Mouse (Mus musculus) cerebellum, adult (tissue): ENCODE results near the gene Sf3a3.

Experiments used
- ATAC-seq: cut with Nextera tagmentation; 2 replicates; pipeline ENCODE4 v1.9.2; 2017; ENCODE audit warnings: mild to moderate bottlenecking, moderate library complexity, mixed read lengths; ENCODE audit not compliant: insufficient number of reproducible peaks, low FRiP score, low TSS enrichment

Gene Sf3a3

DNA sequence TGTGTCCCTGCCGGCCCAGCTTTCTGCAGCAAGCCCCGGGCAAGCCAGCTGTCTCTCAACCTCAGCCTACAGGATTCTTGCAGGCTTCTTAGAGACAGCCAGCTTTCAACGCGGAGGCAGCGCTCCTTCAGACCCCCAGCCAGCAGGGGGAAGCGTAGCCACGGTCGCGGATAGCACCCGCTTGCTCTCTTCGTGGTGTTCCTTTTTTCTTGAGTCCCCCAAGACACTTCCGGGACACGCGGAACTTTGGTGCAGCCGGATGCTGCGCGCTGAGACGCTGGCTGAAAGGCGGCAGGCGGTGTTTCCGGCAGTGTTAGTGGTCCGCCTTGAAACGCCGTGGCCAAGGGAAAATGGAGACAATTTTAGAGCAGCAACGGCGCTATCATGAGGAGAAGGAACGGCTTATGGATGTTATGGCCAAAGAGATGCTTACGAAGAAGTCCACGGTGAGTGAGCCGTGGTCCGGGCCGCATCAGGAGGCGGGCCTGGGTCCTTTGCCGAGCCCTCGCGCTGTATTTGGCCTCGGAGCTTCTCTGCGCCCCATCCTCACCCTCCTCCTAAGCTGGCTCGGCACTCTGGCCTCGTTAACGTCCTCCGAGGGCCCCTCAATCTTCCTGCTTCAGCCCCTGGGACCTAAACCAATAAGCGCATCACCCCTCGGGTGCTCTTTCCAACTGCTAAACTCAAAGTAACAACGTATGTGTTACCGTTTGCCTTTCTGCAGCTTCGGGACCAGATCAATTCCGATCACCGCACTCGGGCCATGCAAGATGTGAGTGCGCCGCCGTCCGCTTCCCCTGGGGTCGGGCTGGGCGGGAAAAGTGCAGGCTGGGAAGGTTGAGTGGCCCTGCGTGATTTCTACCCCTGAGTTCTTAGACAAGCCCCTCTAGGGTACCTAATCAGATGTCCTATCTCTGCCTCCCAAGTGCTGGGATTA lies at the start of gene Sf3a3:
Gene Sf3a3, plus strand, starts transcription at position 232 of the 937 bp plus-strand sequence.
- ATAC-seq = peak; percentile 93

DNA sequence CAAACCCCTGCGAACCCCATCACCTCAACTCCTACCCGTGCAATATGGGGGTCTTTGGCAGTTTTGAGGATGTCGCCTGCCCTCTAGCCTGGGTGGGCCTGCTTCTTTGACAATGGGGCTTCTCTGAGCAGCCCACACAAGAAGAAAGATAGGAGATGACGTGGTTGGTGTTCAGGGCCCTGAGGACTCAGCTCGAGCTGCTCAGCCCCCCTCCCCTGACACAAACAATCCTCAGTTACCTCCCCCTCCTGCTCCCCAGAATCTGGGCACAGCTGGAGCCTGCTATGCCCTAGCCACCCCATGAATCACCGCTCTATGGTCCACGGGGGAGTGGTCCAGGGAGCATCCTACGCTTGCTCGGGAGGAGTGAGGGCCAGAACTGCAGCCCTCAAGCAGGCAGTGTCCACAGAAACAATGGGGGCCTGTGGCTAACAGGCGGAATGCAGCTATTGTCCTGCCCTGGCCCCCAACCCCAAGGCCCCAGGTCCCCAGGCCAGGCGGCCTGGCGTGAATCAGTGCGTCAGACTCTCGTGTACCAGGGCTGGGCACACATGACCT lies 47.0 kb upstream of the Sf3a3 start:
- no peak for ATAC-seq

DNA sequence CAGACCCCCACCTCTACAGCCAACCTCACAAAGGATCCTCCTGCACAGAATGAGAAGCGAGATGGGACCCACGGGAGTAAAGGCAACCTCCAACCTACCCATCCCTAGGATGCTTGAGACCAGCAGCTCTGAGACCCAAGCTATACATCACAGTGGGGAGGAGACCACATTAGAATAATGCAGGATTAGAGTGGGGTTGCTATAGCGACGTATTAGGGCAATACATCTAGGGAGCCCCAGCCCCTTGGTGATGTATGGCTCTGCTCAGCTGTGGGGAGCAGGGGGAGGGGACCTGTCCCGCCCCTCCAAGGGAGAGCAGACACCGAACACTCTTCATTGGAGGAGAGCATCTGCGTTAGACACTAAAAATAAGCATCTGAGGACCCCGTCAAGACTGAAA lies 46.5 kb upstream of the Sf3a3 start:
- no peak for ATAC-seq

DNA sequence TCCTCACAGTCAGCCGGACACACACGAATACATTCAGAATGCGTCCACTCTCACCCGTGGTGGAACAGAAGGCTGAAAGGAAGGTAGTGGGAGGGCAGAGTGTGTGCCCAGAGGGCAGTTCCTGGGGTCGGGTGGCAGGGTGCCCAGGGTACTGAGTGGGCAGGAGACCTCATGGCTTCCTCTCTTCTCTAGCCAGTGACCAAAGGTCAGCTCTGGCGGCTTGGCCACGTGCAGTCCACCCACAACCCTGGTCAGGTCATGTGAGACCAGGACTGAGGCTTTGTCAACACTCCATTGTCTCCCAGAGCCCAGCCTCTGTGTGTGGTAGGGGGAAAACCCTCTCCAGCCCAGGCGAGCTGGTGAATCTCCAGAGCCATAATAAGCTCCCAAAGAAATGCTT lies 44.3 kb upstream of the Sf3a3 start:
- ATAC-seq = no peak

DNA sequence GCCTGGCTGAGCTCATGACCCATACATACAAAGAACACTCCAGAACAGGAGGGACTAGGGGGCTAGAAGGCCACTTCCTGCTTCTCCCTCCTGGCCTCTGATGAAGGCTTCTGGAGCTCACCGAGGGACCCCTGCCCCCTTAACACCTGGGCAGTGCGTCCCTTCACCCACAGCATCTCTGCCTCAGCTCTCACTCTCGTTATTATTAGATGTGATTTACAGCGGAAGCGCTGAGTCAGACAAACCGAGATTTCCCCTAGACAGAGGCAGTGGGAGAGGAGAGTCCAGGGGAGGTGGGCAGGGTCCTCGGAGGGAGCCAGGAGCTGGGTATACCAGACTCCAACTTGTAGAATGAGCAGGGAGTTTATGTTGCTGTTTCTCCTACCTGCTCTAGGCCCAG lies 43.0 kb upstream of the Sf3a3 start:
- no peak for ATAC-seq

DNA sequence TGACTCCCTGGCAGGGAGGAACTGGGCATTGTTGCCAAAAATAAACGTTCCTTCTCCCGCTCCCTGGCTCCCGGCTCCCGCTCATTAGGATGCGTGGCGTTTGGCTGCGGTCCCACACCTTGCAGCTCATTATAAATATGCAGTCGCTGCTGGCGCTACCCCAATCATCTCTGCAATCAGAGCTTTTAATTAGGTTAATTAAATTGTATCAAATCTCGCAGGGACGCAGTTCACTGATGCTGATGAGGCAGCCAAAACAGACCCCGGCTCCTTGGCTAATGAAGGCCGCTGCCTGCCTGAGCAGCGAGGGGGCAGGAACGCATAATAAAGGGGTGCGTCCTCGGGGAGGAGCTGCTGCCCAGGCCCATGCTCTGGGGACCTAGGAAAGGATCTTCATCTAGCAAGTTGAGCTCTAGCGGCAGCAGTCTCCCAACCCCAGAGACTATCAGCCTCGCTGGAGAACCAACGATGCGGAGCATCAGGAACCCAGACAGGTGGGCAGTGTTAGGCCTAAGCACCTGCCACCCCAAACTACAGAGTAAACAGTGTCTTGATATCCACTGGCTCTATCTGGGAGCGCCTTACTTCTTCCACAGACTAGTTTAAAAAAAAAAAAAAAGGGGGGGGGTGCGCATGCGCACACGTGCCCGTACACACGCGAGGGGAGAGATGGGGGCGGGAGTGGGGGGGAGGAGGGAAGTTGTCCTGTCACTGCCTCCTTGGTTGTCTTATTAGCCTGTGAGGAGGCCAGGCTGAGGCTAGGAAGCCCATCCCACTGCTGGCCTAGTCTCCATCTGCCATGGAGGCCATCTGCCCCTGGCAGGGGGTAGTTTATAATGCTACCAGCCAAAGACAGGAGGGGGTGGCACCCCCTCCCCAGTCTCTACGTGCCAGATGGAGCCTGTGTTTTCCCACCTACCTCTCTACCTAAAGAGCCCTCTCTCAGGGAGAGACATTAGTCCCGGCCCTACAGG lies 41.9 kb upstream of the Sf3a3 start:
- peak; percentile 57; the same call in 1 of the 2 replicates for ATAC-seq

DNA sequence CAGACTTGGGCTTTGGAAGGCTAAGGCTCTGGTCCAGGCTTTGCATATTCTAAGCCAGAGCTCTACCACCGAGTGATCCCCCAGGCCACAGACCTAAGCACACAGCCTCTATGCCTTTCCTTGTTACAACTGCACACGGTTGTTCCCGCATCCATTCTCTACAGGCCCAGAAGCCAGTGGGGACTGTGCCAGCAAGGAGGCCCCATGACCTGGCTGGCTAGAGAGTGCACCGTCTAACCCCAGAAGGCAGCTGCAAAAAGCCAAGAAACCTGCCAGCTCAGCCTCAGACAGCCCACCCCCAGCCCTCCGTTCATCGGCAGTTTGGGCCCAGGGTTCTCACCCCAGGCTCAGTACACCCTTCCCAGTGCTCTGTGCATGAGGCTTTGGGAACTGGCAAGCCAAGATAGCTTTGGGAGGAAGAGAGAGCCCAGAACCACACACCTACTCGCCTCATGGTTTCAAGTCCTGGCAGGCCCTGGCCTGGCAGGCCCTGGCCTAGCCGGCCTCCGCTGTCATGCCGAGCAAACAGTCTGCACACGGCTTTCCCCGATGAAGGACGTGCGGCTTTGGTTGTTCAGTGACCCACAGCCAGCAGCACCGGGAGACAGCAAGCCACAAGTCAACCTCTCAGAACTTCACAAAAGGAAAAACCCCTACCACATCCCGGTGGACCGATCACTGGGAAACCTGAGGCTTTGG lies 40.1 kb upstream of the Sf3a3 start:
- no peak for ATAC-seq

DNA sequence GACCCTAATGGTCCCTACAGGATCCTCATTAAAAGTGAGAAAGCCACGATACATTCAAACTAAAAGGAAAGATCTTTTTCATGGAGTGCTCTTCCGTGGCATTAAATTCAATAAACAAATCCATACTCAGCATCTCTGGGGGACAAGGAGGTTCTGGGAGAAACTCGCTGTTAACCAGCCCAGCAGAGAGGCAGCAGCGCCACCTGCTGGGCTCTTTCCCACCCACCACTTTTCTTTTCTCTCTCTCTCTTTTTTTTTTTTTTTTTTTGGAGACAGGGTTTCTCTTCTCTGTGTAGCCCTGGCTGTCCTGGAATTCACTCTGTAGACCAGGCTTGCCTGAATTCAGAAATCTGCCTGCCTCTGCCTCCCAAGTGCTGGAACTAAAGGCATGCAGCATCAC lies 39.5 kb upstream of the Sf3a3 start:
- ATAC-seq = no peak

DNA sequence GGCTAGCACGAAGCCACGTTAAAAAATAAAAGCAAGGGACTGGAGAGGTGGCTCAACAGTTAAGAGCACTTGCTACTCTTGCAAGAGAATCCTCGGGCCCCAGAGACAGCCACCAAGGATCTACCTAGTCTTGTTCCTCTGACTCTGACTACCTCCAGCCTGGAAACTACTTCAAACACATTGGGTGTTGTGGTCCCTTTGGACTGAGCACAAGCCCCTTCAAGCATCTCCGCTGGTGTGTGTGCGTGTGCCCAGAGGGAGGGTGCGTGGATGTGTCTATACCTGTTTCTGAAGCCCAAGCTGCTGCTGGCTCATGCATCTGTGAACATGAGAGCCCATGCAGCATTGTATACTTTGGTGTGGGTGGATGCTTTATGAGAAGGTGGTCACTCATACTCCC lies 38.6 kb upstream of the Sf3a3 start:
- ATAC-seq = no peak

DNA sequence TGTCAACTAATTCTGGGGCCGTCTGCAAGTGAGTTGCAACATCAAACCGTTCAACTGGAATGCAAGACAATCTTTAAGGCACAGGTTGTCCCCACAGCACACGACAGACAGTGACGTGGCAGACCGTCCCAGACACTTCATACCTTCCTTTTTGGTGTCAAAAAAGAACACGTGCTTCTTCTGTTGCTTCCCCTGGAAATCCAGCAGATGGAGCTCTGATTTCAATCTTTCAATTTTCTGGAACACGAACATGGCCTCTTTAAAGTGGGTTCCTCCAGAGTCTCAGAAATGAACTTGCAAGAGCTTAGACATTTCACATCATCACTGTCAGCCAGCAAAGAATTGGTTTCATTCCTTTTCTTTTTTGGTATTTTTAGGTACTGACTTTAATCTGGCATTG lies 32.3 kb upstream of the Sf3a3 start:
- ATAC-seq = no peak

DNA sequence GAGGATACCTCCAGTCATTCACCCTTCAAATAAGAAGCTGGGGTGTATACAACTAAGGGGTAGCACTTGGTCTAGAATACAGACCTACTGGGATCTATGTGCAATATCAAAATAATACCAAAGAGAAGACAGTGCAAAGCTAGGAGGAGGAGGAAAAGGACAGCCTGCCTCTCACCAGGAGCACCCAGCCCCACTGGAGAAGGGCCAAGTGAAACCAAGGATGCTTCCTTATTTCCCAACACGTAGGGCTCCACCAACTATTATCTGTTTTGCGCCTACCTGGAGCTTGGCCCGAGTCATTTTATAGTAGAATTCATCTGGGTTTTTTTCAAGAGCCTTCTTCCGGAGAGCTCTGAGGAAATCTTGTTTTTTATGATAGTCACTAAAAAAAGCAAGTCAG lies 31.1 kb upstream of the Sf3a3 start:
- no peak for ATAC-seq

DNA sequence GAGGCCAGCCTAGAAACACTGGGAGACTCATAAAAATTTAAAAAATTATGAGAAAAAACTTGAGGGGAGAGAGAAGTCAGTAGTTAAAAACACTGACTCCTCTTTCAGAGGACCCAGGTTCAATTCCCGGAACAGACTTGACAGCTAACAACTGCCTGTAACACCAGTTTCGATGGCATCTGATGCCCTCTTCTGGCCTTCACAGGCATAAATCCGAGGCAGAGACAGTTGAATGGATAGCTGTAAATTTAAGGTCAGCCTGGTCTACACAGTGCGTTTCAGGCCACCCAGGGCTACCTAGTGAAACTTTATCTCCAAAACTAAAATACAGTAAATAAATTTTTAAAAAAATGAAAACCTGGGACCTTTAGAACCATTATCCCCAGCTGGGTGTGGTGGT lies 29.6 kb upstream of the Sf3a3 start:
- ATAC-seq = no peak

DNA sequence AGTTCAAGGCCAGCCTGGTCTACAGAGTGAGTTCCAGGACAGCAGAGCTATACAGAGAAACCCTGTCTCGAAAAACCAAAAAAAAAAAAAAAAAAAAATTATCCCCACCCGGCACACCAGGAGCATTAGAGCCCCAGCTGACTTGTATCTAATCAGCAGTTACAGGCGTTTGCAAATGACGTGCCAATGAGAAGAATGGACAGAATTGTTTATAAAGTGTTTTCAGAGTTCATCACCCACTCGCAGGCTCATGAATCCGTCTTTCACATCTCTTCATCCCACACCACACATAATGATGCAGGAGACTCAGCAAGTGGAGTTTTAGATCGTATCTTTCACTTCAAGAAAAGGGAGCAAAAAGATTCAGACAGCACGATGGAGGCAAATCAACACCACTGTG lies 29.1 kb upstream of the Sf3a3 start:
- no peak for ATAC-seq

DNA sequence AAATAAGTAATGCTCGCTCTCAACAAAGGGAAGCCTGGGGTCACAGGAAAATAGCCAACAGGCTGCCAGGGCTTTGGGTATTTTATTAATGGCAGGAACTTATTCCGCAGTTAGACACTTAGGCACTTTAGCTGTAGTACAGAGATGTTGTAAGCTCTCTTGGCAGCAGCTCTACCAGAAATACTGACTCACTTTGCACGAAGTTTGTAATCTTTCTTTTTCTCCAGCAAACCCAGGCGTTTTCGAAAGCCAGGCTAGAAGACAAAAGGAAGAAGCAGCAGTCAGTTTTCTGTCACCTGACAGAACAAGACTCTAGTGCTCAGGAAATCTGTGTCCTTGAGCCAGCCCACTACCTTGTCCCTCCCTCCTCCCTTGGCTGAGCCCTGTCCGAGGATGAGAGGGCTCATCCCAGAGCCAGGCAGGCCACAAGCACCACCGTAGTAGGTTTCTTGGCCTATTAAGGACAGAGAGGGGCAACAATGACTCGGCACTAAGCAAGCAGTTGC lies 28.6 kb upstream of the Sf3a3 start:
- no peak for ATAC-seq

DNA sequence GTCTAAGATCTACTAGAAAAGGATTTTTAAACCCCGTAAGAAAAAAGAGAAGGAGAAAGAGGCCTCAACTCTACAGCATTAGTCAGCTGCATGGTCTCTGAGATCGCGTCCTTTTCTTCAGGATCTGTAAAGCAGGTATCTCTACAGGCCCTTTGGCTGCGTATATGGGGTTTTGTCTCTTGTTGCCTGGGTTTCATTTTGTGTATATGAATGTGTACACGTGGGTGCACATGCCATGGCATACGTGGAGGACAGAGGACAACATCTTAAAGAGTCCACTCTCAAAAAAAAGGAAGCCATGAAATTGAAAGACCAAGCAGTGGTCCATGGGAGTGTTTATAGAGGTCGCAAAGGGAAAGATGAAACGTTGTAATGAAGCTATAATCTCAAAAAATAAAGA lies 23.1 kb upstream of the Sf3a3 start:
- no peak for ATAC-seq

DNA sequence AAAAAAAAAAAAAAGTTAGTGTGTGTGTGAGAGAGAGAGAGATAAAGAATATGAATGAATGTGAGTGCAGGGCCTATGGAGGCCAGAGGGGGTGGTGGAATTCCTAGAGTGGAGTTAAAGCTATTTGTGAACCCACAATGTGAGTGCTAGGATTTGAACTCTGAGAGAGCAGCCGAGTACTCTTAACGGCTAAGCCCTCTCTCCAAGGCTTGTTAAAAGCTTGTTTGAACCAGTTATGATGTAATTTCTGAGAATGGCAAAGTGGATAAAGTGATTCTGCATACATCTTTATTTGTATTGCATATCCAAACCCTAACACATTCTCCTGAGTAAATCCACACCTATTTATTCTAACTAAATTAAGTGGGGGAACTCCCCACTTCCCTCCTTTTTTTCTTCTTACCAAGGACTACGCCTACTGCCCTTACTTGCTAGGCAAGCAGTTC lies 22.1 kb upstream of the Sf3a3 start:
- no peak for ATAC-seq

DNA sequence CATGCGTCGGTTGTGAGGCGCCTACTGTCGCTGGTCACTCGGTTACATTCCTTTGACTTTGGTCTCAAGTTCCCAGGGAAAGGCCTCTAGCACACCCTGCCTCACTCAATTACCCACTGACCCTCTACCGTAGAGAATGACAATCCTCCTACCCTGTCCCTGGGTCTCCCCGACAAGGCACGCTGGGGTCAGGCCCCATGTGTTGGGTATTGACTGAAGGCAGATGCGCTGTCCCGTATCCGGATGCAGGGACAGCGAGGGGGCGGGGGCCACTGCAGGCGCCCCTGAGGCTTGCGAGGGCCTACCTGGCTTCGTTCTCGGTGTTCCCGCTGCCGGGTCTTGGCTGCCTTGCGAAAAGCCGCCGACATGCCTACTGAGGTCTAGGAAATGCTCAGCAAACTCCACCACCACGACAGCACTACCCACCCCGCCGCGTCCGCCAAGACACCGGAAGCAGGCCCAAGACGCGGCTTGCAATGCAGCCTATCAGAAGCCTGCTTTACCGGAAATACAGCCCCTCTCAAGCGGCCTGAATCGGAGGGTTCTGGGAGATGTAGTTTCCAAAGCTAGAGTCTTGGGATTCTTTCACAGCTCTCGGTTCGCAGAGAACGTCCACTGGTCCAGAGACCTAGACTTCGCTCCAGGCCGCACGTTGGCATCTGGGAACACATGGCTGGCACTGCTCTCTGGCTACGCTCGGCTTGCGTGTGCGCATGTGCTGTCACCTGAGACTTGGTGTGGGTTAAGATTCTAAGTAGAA lies 21.3 kb upstream of the Sf3a3 start, which contains the start of gene Utp11:
Gene Utp11, minus strand, starts transcription at position 466 of the 760 bp plus-strand sequence.
- ATAC-seq = peak; percentile 99

DNA sequence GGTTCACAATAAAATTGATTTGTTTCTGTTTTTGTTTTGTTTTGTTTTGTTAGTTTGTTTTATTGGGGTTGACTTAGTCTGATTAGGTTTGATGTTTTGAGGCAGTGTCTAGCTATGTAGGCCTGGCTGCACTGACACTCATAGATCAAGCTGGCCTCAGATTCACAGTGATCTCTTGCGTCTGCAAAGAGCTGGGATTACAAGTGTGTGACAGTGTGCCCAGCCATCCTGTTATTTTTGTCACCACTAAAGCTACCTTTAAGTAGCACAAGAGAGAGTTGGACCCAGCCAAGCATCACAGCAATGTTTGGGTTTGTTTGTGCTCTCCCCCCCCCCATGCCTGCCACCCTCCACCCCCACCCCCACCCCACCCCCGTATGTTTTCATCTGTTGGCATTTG lies 20.0 kb upstream of the Sf3a3 start:
- ATAC-seq = no peak
